Mouse (Mus musculus): ENCODE data around the gene Batf.
A peak's percentile ranks its signal among the peaks of the same experiment; 100 is the strongest.
"Not testable (repeated sequence)": the region's sequence is repeated elsewhere in the genome, so short reads cannot be mapped to it uniquely, and the experiment has no call there.

Gene Batf

DNA sequence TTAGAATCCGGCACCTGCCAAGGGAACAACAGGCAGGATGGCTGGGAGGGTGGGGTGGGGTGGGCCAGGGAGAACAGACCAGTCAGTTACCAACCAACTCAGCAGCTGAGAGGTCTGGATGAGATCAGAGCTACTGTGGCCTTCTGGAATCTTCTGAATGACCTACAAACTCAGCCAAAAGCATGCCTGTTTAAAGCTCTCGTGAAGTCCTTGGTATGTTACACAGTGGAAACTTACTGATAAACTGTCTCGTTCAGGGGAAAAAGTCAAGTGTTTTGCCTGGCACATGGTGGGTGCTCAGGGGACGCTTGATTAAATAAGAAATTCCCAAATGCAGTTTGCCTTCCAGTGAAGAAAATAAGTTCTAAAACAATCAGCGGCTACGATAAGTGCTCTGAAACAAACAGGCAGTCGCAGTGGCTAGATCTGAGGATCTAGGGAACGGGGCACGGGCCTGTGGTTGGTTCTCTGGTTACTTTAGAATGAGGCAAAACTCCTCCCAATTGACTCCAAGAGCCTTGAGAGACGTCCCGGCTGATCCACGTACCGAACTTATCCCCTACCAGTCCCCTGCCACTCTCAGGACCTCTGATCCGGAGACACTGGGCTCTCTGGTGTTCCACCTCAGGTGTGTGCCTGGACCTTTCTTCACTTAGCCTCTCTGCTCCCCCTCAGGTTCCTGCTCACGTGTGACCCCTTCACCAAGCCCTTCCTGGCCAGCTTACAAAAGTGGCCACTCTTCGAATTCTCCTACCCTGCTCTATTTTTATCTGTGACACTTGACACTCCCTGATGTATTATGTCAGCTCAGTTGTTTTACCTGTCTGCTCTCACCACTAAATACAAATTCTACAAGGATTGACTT is 1.8 kb upstream of the Batf start:
- no peak for DNase-seq

DNA sequence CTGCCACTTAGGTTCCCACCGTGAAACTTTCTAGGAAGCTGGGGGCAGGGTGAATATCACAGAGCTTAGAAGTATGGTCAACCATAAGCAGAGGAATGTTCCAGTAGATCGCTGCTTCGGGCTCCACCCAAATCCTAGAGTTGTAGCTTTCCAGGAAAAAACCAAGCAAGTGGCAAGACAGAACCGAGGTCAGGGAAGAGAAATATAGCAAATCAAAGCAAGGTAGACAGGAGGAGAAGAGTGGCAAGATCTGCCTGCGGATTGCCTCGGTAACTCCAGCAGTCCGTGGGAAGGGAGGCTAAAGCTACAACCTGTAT is 706 bp downstream of the Batf start:
- no peak for DNase-seq

DNA sequence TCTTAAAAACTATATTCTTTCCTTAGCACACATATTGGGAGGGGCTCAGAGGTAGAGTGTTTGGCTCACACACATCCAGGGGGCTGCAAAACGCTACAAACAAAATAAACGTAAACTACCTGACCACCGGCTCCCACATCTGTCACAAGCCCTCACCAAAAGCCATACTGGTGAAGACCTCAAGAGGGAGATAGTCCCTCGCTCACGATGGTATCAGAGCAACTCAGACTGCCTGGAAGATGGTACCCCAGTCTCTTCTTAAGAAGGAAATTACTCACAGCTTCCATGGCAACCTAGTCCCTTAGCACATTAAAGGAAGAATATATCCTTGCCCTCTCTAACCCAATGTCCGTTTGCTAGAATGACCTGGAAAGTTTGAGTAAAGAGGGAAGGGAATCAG is 1.4 kb downstream of the Batf start:
- no peak for DNase-seq

DNA sequence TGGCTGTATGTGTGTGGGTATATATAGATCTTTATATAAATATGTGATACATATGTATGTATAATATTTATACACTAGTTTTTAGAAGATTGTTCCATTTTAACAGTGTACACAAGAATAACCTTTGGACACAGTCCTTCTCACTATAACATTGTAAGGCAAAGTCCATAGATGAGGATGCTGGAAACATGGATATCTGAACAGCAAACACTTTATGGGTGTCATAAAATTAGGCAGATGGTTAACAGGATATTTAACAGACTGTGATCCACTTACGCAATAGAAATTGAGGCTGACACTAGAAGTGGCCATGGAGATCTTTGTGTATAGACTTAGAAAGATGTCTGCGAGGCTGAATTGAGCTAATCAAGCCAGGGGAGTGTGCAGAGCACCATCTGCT is 9.3 kb downstream of the Batf start:
- DNase-seq: no peak

DNA sequence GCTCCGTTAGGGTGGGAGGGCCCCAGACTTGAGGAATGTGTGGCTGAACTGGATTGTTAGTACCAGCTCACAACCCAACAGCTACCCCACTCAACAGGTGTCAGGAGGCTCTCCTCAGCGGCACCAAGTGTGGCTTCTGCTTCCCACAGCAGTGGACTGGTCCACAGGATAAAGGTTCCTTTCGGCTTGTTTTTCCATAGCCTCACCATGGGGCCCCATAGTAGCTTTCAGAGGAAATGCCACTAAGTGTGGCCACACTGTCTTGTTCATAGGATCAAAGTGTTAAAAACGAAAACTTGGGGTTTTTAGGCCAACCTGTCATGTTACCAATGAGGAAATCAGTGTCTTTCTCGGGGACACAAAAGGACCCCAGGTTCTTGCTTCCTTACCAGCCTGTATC is 10.0 kb downstream of the Batf start:
- DNase-seq: no peak

DNA sequence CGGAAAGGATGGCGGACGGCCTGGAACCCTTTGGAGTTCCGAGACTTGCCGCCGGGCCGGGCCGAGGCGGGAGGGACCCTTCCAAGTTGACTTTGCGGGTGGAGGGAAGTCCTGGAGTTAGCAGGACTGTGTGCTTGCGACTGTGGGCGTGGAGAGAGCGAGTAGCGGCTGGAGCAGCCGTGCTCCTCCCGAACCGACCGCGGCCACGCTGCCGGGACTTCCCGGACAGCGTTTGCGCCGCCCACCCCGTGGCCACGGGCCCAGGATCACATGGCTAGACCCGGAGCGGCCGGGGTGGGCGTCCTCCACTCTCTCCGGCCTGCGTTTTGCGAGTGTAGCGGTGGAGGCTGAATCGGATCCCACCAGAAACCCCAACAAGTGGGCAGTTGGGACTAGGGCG is 11.7 kb downstream of the Batf start:
- DNase-seq: not testable (repeated sequence)

DNA sequence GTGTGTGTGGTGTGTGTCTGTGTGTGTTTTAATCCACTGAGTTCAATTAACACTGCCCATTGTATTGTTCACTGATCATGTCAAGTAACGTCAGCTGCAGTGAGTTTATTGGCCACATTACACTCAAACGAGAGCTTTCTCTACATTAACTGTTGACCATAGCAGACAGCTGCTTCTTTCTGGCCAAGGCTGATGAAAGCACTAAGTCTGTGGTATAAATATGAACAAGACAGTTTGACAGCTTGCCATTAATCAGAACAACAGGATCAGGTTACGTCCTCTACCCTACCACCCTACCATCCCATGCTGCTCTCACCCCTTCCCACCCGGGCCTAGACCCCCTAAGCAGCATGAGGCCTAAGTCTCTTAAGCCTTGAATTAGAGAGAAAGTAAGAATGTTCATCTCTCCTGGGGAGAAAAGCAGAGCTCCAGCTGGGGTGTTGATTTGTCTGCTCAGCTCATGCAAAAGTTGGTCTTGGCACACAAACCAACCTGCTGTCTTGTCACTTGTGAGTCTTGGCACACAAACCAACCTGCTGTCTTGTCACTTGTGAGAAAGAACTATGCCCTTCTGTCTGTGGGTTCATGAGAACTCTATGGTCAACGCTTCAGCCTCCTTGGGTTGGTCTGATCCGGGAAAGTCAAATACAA is 13.8 kb downstream of the Batf start:
- DNase-seq: no peak

DNA sequence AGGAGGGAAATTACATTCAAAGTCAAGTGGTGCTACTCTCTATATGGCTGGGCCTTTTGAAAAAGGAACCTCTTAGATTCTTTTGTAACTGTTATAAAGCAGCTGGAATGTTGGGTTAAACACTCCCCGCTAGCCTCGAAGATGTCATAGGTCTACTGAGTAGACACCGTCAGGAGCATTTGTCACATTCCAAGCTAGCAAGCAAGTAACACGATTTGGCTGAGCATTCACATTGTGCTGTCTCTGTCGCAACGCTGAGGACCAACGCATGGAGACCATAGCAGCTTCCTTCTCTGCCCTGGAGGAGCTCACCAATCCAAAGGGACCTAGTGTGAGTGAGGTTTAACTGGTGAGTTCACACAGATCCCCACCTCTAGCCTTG is 14.4 kb downstream of the Batf start:
- no peak for DNase-seq

DNA sequence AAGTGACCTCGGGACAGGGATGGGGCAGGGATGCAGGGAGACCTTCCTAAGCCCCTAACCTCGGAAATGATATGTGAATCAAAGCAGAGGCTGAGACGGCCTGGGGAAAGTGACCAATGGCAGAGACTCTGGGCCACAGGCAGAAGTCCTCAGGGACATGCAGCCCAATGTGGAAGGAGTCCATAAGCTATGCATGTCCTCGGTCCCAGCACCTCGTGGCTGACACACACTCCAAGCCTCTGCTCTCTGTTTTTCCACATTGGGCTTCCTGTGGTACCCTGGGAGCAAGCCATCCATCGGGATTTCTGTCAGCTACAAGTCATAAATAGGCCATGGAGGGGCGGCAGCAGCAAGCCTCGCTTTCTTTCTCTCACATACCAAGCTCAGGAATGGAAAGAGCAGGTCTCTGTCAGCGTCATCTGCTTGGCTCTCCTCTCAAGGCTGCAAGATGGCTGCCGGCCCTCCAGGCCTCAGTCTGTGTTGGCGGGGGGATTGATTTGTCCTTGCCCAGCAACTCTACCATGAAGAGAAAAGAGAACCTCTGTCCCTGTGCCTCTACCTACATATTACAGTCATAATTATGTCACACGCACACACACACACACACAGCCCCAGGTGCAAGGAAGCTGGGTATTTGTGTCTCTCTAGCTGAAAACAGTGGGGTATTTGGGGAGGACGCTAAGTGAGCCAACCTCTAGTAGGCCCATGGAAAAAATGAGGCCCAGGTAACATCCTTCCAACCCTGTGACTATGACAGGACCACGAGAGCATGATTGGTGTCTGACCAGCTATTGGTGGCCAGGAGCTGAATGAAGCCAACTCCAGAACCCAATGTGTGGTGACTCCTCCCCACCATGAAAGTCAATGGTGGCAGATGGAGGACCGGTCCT is 15.9 kb downstream of the Batf start:
- no peak for DNase-seq

DNA sequence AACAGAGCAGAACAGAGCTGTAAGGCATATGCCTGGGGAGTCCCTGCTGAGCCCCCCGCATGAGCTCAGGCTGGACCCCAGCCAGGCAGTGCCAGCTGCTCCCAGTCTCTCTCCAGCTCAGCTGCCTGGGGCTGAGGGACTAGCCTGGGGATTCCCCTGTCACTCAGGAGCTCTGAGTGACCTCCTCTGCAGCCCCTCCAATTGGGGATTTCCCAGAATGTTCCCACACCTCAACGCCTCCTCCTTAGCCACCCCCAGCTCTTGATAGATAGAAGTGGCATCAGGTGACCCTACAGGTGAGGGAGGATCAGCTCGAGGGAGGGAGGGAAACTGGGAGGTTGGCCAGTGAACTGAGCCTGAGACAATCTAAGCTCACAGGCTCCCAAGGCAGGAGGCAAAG is 17.0 kb downstream of the Batf start:
- no peak for DNase-seq

DNA sequence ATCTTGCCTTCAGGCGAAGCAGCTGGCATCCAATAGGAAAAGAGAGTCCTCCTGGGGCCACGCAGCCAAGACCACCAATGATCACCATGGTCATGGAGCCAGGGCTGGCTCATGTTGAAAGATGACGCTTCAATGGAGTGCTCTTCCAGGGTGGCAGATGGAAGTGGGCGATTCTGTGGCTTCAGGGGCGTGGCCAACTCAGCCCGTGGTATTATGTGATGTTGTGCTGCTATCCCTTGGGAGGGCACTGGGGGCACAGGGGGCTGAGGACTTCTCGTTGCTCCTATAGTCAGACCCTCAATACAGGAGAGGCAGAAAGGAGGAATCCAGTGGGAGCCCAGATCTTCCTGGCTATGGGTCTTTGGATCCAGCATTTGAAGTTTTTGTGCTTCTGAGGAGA is 18.1 kb downstream of the Batf start:
- no peak for DNase-seq

DNA sequence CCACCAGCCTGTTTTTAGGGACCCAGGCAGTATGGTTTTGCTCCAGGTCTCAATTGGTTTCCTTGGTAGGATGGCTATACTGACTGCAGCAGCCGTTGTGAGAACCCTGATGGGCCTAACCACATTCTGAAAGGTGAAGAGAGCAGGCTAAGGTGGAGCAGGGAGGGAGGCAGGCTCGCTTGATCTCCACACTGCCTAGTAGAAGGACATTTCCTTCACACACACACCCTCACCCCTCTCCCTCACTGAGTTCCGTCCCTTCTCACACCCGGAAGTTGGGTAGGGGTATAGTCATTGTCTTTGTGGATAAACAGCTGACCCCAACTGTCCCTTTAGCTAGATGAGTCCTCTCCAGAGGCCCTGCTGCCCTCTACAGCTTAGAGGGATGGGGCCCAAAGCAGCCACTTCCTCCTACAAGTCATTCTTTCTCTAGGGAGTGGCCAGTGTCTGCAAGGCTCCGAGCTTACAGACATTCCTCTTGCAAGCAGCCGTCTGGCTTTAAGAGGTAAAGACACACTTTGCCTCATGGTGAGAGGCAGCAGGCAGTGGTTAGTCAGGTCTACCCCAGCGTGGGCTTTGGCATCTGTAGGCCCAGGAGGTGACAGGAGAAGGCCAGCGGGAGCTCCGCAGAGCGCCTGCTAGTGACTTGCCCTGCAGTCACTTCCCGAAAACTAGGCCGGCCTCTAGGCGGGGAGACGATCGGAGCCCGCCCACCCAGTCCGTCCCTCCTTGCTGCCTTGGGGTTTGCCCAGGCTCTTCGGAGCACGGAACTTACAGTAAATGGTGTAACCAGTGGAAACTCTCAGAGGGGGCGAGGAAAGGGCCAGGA is 18.7 kb downstream of the Batf start:
- DNase-seq: peak; percentile 73 to 87

DNA sequence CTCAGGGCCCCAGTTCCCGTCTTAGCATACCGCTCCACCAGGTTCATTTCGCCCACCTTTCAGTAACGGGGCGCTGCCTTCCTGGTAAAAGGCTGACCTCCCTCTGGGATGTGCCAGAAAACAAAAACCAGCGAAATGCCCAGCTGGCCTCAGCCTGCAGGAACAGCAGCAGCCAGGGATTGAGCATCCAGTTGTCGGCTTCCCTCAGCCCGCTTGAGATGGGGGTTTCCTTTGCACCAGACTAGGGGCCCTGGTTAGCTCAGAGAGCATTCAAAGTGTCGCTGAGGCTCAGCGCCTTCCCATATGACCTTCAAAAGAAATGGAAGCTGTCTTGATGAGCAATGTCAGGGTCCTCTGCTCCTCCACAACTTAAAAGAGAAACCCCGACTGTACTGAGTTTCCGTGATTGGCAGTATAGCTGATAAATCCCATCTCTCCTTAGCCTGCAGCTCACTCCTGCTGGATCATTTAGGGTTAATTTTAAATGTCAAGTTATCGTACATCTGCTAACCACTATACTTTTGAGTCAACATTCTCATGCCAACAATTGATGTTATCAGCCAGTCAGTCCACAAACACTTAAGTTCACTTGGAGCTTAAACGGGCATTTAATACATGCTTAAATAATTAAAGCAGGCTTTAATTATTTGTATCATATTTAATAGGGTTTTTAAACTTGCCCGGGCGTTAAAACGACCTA is 19.5 kb downstream of the Batf start:
- no peak for DNase-seq

DNA sequence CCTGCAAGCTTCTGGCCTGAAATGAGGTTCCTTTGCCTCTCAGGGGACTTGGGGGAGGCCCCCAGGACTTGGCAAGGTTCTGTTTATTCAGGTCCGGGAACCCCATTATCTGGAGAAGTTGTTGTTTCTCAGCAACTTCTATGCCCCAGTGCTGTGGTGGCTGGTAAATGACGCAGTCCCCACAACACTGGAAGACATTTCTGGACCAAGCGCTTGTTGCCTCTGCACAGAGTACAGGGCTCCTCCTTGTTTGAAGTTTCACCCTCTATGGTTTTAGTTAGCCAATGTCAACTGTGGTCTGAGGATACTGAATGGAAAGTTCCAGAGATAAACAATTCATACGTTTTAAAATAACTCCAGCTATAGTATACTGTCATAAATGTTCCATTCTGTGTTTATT is 20.4 kb downstream of the Batf start:
- no peak for DNase-seq

DNA sequence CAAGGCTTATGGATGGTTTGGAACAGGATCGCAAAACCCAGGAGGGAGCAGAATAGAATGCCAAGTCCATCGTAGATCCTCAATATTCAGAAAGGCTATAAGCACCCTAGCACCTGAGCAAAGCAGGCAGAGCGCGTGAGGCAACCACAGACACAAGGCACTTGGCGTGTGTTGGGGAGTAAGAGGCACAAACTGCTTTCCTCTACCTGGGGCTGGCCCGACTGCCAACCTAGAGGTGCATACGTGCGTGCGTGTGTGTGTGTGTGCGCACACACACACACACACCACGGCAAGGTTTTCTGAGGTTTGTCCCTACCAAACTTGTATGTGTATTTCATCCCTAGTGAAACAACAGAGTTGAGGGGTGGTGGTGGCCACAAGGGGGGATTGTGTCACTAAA is 20.9 kb downstream of the Batf start:
- DNase-seq: no peak

DNA sequence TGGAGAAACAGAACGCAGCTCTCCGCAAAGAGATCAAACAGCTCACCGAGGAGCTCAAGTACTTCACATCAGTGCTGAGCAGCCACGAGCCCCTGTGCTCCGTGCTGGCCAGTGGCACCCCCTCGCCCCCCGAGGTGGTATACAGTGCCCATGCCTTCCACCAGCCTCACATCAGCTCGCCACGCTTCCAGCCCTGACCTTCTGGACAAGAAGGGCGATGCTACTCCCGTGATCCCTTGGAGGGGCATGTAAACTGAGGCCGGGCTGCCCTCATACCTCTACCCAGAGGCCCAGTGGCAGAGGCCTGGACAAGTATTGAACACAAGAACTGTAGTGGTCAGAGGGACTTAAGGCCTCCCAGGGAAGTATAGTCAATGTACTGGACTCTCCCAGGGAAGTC is 22.1 kb downstream of the Batf start:
- DNase-seq: no peak

DNA sequence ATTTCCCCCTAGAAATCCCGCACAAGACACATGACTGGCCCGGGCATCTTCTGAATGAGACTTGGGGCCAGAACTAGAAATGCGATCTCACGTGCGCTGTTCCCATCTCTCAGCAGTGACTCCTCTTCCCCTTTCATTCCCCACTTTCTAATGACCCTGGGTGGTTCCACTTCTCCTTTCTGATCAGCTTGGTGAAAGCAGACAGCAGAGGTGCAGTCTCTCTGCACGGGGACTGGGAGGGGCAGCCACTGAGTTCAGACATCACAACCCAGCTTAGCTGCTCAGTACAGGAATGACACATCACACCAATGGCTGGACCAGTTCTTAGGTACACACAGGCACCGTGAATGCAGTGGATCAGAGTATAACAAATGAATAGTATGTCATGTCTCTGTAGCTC is 24.2 kb downstream of the Batf start:
- DNase-seq: no peak

DNA sequence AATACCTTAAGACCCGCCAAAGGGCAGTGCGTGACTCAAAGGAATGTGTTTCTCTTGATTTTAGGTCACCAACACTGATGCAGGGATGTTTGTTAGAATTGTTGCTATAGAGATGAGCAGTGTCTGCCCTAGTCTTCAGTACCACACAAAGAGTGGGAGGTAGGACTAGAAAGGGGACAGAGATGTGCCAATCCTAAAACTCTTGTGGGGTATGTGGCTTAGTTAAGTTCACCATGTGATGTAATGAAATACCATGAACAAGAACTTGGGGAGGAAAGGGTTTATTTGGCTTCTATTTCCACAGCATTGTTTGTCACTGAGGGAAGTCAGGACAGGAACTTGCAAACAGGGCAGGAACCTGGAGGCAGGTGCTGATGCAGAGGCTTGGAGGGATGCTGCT is 26.1 kb downstream of the Batf start:
- DNase-seq: no peak

DNA sequence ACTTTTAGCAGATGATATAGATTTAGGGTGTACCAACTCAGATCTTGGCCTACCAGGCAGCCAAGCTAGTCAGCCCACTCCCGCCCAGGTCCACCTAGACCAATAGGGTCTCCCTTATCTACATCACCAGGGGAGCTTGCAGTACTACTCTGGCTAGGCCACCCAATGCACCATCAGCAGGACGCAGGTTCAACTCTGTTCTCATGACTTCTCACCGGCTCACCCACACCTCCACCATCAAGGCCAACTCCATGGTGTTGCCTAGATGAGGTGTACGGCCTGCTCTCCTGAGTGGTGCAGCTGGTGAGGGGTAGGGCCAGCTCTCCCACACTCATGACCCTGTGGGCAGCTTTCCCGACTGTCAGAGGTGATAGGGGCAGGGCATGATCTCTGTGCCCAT is 27.7 kb downstream of the Batf start:
- no peak for DNase-seq

DNA sequence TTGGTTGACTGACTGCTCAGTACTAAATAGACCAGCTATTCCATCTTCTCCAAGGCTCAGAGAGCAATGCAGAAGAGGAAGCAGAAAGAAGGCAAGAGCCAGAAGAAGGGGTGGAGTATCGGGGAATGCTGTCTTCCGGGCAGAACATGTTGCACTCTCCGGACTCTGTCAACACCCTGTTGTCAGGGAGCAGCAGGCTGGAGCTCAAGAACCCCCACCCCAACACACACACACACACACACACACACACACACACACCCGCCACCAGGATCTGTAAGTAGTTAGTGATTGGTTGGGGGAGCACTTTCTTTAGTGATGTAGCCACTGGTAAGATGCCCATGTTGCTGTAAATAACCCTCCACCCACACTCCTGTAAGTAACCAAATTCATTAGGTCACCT is 38.8 kb downstream of the Batf start:
- no peak for DNase-seq

DNA sequence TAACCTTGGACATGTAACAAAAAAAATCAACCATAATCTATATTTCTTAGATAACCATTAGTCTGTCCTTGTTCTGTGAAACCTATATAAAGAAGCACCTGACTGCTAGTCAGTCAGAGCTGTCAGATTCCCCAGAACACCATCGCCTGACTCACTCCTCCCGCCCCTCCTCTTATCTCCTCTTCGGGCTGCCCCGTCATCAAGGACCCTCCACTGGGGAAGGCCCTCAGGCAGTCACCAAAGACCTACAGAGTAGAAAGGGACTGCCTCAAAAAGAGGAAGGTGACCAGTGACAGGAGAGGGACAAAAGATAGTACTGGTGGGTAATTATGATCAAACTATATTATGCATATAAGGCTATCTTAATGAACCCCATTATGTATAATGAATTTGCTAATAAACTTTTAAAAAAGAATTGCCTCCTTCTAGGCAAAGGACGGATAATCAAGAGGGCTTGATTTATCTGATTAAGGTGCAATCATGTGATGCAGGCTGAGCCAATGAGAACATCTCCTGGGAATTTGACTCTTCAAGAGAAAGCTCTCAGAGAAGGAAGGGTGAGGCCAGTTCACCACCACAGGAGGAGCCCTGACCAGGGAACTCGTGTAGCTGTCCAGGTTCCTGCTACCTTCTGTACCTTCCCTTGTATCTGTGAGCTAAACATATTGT is 40.4 kb downstream of the Batf start:
- no peak for DNase-seq

DNA sequence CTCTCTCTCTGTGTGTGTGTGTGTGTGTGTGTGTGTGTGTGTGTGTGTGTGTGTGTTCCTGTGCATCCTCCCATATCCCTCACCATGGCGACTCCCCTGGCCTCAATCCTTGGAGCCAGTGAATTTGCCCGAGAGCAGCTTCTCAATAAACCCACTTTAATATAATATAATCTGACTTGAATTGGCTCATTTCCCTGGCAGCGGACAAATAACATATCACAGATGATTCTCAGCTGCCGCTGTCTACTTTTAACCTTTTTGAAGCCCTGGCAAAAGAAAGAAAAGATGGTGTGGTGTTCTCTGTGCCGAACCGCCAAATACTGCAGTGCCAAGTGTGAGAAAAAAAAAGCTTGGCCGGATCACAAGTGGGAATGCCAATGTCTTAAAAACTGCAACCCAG is 41.7 kb downstream of the Batf start:
- DNase-seq: no peak

Data from kidney, postnatal 25 days (tissue).